Mouse (Mus musculus) heart, embryonic 15.5 days (tissue): ENCODE data around the gene Mmp7. TPM values are rescaled to one million over a fixed set of nuclear protein-coding genes. Genes with fewer than 3 reads are reported as not detected.

Experiments
- ATAC-seq: fragments of 200-750 bp; cut with Nextera tagmentation; replicated peaks from 2 replicates; pipeline ENCODE4 v1.8.0; 2017; ENCODE audit warnings: low read depth, moderate TSS enrichment; ENCODE audit not compliant: insufficient number of reproducible peaks, insufficient read depth, low FRiP score
- H3K27ac ChIP-seq: fragments of 300-500 bp; sonication (generic); 2 replicates; pipeline ENCODE4 v1.5.1; 2015; ENCODE audit warnings: mild to moderate bottlenecking, inconsistent platforms
- H3K27me3 ChIP-seq: fragments of 300-500 bp; sonication (generic); 2 replicates; pipeline ENCODE4 v1.6.1; 2015; ENCODE audit warnings: inconsistent platforms
- H3K36me3 ChIP-seq: fragments of 300-500 bp; sonication (generic); 2 replicates; pipeline ENCODE4 v1.6.1; 2015; ENCODE audit warnings: mild to moderate bottlenecking, inconsistent platforms
- H3K4me1 ChIP-seq: fragments of 300-500 bp; sonication (generic); replicated peaks from 2 replicates; pipeline ENCODE4 v1.6.1; 2015; ENCODE audit warnings: inconsistent platforms
- H3K4me2 ChIP-seq: fragments of 300-500 bp; sonication (generic); 2 replicates; pipeline ENCODE4 v1.6.1; 2015; ENCODE audit warnings: inconsistent platforms, mild to moderate bottlenecking, moderate library complexity
- H3K4me3 ChIP-seq: fragments of 300-500 bp; sonication (generic); 2 replicates; pipeline ENCODE4 v1.5.1; 2015; ENCODE audit warnings: mild to moderate bottlenecking, inconsistent platforms
- H3K9ac ChIP-seq: fragments of 300-500 bp; sonication (generic); 2 replicates; pipeline ENCODE4 v1.6.1; 2015; ENCODE audit warnings: mild to moderate bottlenecking, inconsistent platforms
- H3K9me3 ChIP-seq: fragments of 300-500 bp; sonication (generic); replicated peaks from 2 replicates; pipeline ENCODE4 v1.6.1; 2016; ENCODE audit warnings: inconsistent platforms
- WGBS: fragments of 180-500 bp; shearing (Covaris S2); methylation state at CpG from one replicate; pipeline ENCODE4 v1.1.7; 2015; ENCODE audit warnings: mixed read lengths; 5-methylcytosine and 5-hydroxymethylcytosine counted together
- polyA plus RNA-seq: library from polyadenylated mRNA; unstranded; fragments of >200 nt; fragmentation: Nextera tagmentation; extraction: Ambion mirVana; gene quantifications from 2 replicates; pipeline ENCODE4 v1.2.1, GENCODE M21; 2015

The Mmp7 gene
- not detected in 2 replicates for polyA plus RNA-seq

GRCm38 (mm10) chr9:7691790-7692189, at the start of gene Mmp7:
Gene Mmp7, plus strand, starts transcription at chr9:7692090.
- 53% methylated on average over 1 of the region's 1 CpGs for WGBS

GRCm38 (mm10) chr9:7647901-7648300, 44.0 kb upstream of the Mmp7 start:
- Histone ChIP-seq H3K4me3 (no peak overlapping the region), H3K36me3 (no peaks in the 10 kb centered on the region), H3K27ac (no peak overlapping the region), H3K9ac (no peak overlapping the region), H3K27me3 (no peaks in the 10 kb centered on the region), H3K4me1 (no peaks in the 10 kb centered on the region), H3K4me2 (no peak overlapping the region), H3K9me3 (no peaks in the 10 kb centered on the region)
- no peak for ATAC-seq
- 76% methylated on average over 3 of the region's 3 CpGs for WGBS

More at GRCm38 (mm10) chr9:7691790-7692189, at the start of gene Mmp7:
- no peak within 1 kb of the TSS for H3K4me2 ChIP-seq
- H3K9me3 ChIP-seq: no peaks in the 10 kb centered on the region
- no peak within 1 kb of the TSS for H3K27ac ChIP-seq
- H3K9ac ChIP-seq: no peak within 1 kb of the TSS
- no peak within 1 kb of the TSS for H3K4me3 ChIP-seq
- H3K4me1 ChIP-seq: no peaks in the 10 kb centered on the region
- ATAC-seq: no peak
- H3K27me3 ChIP-seq: no peaks in the 10 kb centered on the region
- H3K36me3 ChIP-seq: no peaks in the 10 kb centered on the region

- H3K36me3 ChIP-seq: no peaks in the 10 kb centered on the region
- H3K27ac ChIP-seq: no peak overlapping the region
- H3K4me2 ChIP-seq: no peak overlapping the region
- H3K9ac ChIP-seq: no peak overlapping the region
- H3K9me3 ChIP-seq: no peaks in the 10 kb centered on the region
- no peak for ATAC-seq
- WGBS: 71% methylated on average over 5 of the region's 5 CpGs
- no peaks in the 10 kb centered on the region for H3K4me1 ChIP-seq
- no peak overlapping the region for H3K4me3 ChIP-seq
- H3K27me3 ChIP-seq: no peaks in the 10 kb centered on the region
Observed at GRCm38 (mm10) chr9:7650397-7651180, 41.3 kb upstream of the Mmp7 start.

- H3K27me3 ChIP-seq: no peaks in the 10 kb centered on the region
- no peak overlapping the region for H3K4me3 ChIP-seq
- no peak for ATAC-seq
- 50% methylated on average over 5 of the region's 5 CpGs for WGBS
- no peaks in the 10 kb centered on the region for H3K4me1 ChIP-seq
- no peaks in the 10 kb centered on the region for H3K9me3 ChIP-seq
- no peaks in the 10 kb centered on the region for H3K36me3 ChIP-seq
- no peak overlapping the region for H3K27ac ChIP-seq
- H3K9ac ChIP-seq: no peak overlapping the region
- no peak overlapping the region for H3K4me2 ChIP-seq
Observed at GRCm38 (mm10) chr9:7652351-7653085, 39.4 kb upstream of the Mmp7 start.

- no peaks in the 10 kb centered on the region for H3K4me1 ChIP-seq
- no peak for ATAC-seq
- H3K9me3 ChIP-seq: no peaks in the 10 kb centered on the region
- WGBS: 67% methylated on average over 4 of the region's 4 CpGs
- H3K9ac ChIP-seq: no peak overlapping the region
- H3K27ac ChIP-seq: no peak overlapping the region
- no peak overlapping the region for H3K4me2 ChIP-seq
- no peaks in the 10 kb centered on the region for H3K36me3 ChIP-seq
- no peak overlapping the region for H3K4me3 ChIP-seq
- H3K27me3 ChIP-seq: no peaks in the 10 kb centered on the region
Observed at GRCm38 (mm10) chr9:7657946-7658345, 33.9 kb upstream of the Mmp7 start.

- Histone ChIP-seq H3K27me3 (no peaks in the 10 kb centered on the region), H3K4me1 (no peaks in the 10 kb centered on the region), H3K36me3 (no peaks in the 10 kb centered on the region), H3K4me3 (no peak overlapping the region), H3K9ac (no peak overlapping the region), H3K27ac (no peak overlapping the region), H3K4me2 (no peak overlapping the region), H3K9me3 (no peaks in the 10 kb centered on the region)
- no peak for ATAC-seq
- 79% methylated on average over 6 of the region's 6 CpGs for WGBS
Observed at GRCm38 (mm10) chr9:7659469-7660020, 32.3 kb upstream of the Mmp7 start.

- H3K4me1 ChIP-seq: no peaks in the 10 kb centered on the region
- no peaks in the 10 kb centered on the region for H3K27me3 ChIP-seq
- no peak overlapping the region for H3K4me2 ChIP-seq
- H3K27ac ChIP-seq: no peak overlapping the region
- H3K4me3 ChIP-seq: no peak overlapping the region
- ATAC-seq: no peak
- 98% methylated on average over 1 of the region's 1 CpGs for WGBS
- no peaks in the 10 kb centered on the region for H3K36me3 ChIP-seq
- no peak overlapping the region for H3K9ac ChIP-seq
- no peaks in the 10 kb centered on the region for H3K9me3 ChIP-seq
Observed at GRCm38 (mm10) chr9:7661371-7661770, 30.5 kb upstream of the Mmp7 start.

- ATAC-seq: no peak
- 76% methylated on average over 1 of the region's 1 CpGs for WGBS
Observed at GRCm38 (mm10) chr9:7669674-7670073, 22.2 kb upstream of the Mmp7 start.

GRCm38 (mm10) chr9:7672985-7673384, 18.9 kb upstream of the Mmp7 start:
- ATAC-seq: no peak
- no peak overlapping the region for H3K4me2 ChIP-seq
- no peaks in the 10 kb centered on the region for H3K4me1 ChIP-seq
- H3K4me3 ChIP-seq: no peak overlapping the region
- H3K27ac ChIP-seq: no peak overlapping the region
- WGBS: 71% methylated on average over 9 of the region's 9 CpGs
- no peaks in the 10 kb centered on the region for H3K27me3 ChIP-seq
- H3K36me3 ChIP-seq: no peaks in the 10 kb centered on the region
- no peak overlapping the region for H3K9ac ChIP-seq
- no peaks in the 10 kb centered on the region for H3K9me3 ChIP-seq

More at GRCm38 (mm10) chr9:7669674-7670073, 22.2 kb upstream of the Mmp7 start:
- Histone ChIP-seq H3K9ac (no peak overlapping the region), H3K27me3 (no peaks in the 10 kb centered on the region), H3K27ac (no peak overlapping the region), H3K4me3 (no peak overlapping the region), H3K4me1 (no peaks in the 10 kb centered on the region), H3K36me3 (no peaks in the 10 kb centered on the region), H3K9me3 (no peaks in the 10 kb centered on the region), H3K4me2 (no peak overlapping the region)

- Histone ChIP-seq H3K9me3 (no peaks in the 10 kb centered on the region), H3K27ac (no peak overlapping the region)
- 61% methylated on average over 2 of the region's 2 CpGs for WGBS
Observed at GRCm38 (mm10) chr9:7678154-7678837, 13.6 kb upstream of the Mmp7 start.

GRCm38 (mm10) chr9:7682081-7682618, 9.7 kb upstream of the Mmp7 start:
- ATAC-seq: no peak
- WGBS: 78% methylated on average over 9 of the region's 9 CpGs
- no peak overlapping the region for H3K4me2 ChIP-seq
- no peaks in the 10 kb centered on the region for H3K27me3 ChIP-seq
- H3K4me3 ChIP-seq: no peak overlapping the region
- H3K9ac ChIP-seq: no peak overlapping the region
- H3K4me1 ChIP-seq: no peaks in the 10 kb centered on the region
- H3K36me3 ChIP-seq: no peaks in the 10 kb centered on the region
- no peak overlapping the region for H3K27ac ChIP-seq
- H3K9me3 ChIP-seq: no peaks in the 10 kb centered on the region

More at GRCm38 (mm10) chr9:7678154-7678837, 13.6 kb upstream of the Mmp7 start:
- Histone ChIP-seq H3K4me3 (no peak overlapping the region), H3K9ac (no peak overlapping the region), H3K36me3 (no peaks in the 10 kb centered on the region), H3K27me3 (no peaks in the 10 kb centered on the region), H3K4me2 (no peak overlapping the region), H3K4me1 (no peaks in the 10 kb centered on the region)
- no peak for ATAC-seq
